Mouse (Mus musculus): Measurements from ENCODE around the gene AI481877. TPM values are rescaled to one million over a fixed set of nuclear protein-coding genes. Genes with fewer than 3 reads are reported as not detected.

Gene AI481877
- polyA plus RNA-seq, 1 experiment from 2014 or later: not detected

- no peak overlapping the region for H3K4me3 ChIP-seq (ENCODE audit: low read depth, low read length)
- H3K4me1 ChIP-seq (ENCODE audit: control insufficient read depth, insufficient read depth, low read length): no peaks in the 10 kb centered on the region
- DNase-seq (ENCODE audit: low spot score) (no peak), ATAC-seq (ENCODE audit: low read depth) (no peak)
- no peaks in the 10 kb centered on the region for H3K9me3 ChIP-seq (ENCODE audit: control insufficient read depth, low read length)
- 88% methylated on average over 4 of the region's 4 CpGs for WGBS
- H3K4me2 ChIP-seq (ENCODE audit: low read depth, low read length): no peak overlapping the region
- H3K27ac ChIP-seq (replicated peaks; ENCODE audit: low read depth, low read length): no peak overlapping the region
- no peaks in the 10 kb centered on the region for H3K27me3 ChIP-seq (replicated peaks; ENCODE audit: control insufficient read depth, insufficient read depth, low read length)
- no peak overlapping the region for H3K9ac ChIP-seq (ENCODE audit: low read depth, low read length)
- no peaks in the 10 kb centered on the region for H3K36me3 ChIP-seq (ENCODE audit: control insufficient read depth, insufficient read depth, low read length)
Observed at GRCm38 (mm10) chr4:59108721-59109120, 30.1 kb downstream of the AI481877 start.

GRCm38 (mm10) chr4:59107886-59108285 is 30.9 kb downstream of the AI481877 start:
- no peaks in the 10 kb centered on the region for H3K9me3 ChIP-seq (ENCODE audit: control insufficient read depth, low read length)
- DNase-seq (ENCODE audit: low spot score) (no peak), ATAC-seq (ENCODE audit: low read depth) (no peak)
- no peaks in the 10 kb centered on the region for H3K4me1 ChIP-seq (ENCODE audit: control insufficient read depth, insufficient read depth, low read length)
- no peak overlapping the region for H3K4me2 ChIP-seq (ENCODE audit: low read depth, low read length)
- 75% methylated on average over 2 of the region's 2 CpGs for WGBS
- no peak overlapping the region for H3K27ac ChIP-seq (replicated peaks; ENCODE audit: low read depth, low read length)
- no peaks in the 10 kb centered on the region for H3K36me3 ChIP-seq (ENCODE audit: control insufficient read depth, insufficient read depth, low read length)
- no peaks in the 10 kb centered on the region for H3K27me3 ChIP-seq (replicated peaks; ENCODE audit: control insufficient read depth, insufficient read depth, low read length)
- H3K9ac ChIP-seq (ENCODE audit: low read depth, low read length): no peak overlapping the region
- no peak overlapping the region for H3K4me3 ChIP-seq (ENCODE audit: low read depth, low read length)

- no peak overlapping the region for H3K4me3 ChIP-seq (ENCODE audit: low read depth, low read length)
- DNase-seq (ENCODE audit: low spot score) (no peak), ATAC-seq (ENCODE audit: low read depth) (no peak)
- H3K27me3 ChIP-seq (replicated peaks; ENCODE audit: control insufficient read depth, insufficient read depth, low read length): no peaks in the 10 kb centered on the region
- H3K36me3 ChIP-seq (ENCODE audit: control insufficient read depth, insufficient read depth, low read length): no peaks in the 10 kb centered on the region
- H3K9me3 ChIP-seq (ENCODE audit: control insufficient read depth, low read length): no peaks in the 10 kb centered on the region
- WGBS: 76% methylated on average over 5 of the region's 5 CpGs
- H3K9ac ChIP-seq (ENCODE audit: low read depth, low read length): no peak overlapping the region
- H3K4me1 ChIP-seq (ENCODE audit: control insufficient read depth, insufficient read depth, low read length): no peaks in the 10 kb centered on the region
- H3K27ac ChIP-seq (replicated peaks; ENCODE audit: low read depth, low read length): no peak overlapping the region
- H3K4me2 ChIP-seq (ENCODE audit: low read depth, low read length): no peak overlapping the region
Observed at GRCm38 (mm10) chr4:59106661-59107060, 32.1 kb downstream of the AI481877 start.

- 86% methylated on average over 2 of the region's 2 CpGs for WGBS
- no peaks in the 10 kb centered on the region for H3K4me1 ChIP-seq (ENCODE audit: control insufficient read depth, insufficient read depth, low read length)
- no peak overlapping the region for H3K9ac ChIP-seq (ENCODE audit: low read depth, low read length)
- no peaks in the 10 kb centered on the region for H3K9me3 ChIP-seq (ENCODE audit: control insufficient read depth, low read length)
- no peaks in the 10 kb centered on the region for H3K36me3 ChIP-seq (ENCODE audit: control insufficient read depth, insufficient read depth, low read length)
- no peak overlapping the region for H3K4me3 ChIP-seq (ENCODE audit: low read depth, low read length)
- H3K27ac ChIP-seq (replicated peaks; ENCODE audit: low read depth, low read length): no peak overlapping the region
- no peak for DNase-seq (ENCODE audit: low spot score)
- ATAC-seq (ENCODE audit: low read depth): no peak
- H3K4me2 ChIP-seq (ENCODE audit: low read depth, low read length): no peak overlapping the region
- H3K27me3 ChIP-seq (replicated peaks; ENCODE audit: control insufficient read depth, insufficient read depth, low read length): no peaks in the 10 kb centered on the region
Observed at GRCm38 (mm10) chr4:59104166-59104565, 34.6 kb downstream of the AI481877 start.

GRCm38 (mm10) chr4:59096393-59096792 is 42.4 kb downstream of the AI481877 start:
- H3K27me3 ChIP-seq (replicated peaks; ENCODE audit: control insufficient read depth, insufficient read depth, low read length): no peaks in the 10 kb centered on the region
- no peaks in the 10 kb centered on the region for H3K4me1 ChIP-seq (ENCODE audit: control insufficient read depth, insufficient read depth, low read length)
- DNase-seq (ENCODE audit: low spot score): peak; percentile 89
- H3K4me3 ChIP-seq (ENCODE audit: low read depth, low read length): no peak overlapping the region
- no peak overlapping the region for H3K4me2 ChIP-seq (ENCODE audit: low read depth, low read length)
- H3K27ac ChIP-seq (replicated peaks; ENCODE audit: low read depth, low read length): no peak overlapping the region
- no peaks in the 10 kb centered on the region for H3K36me3 ChIP-seq (ENCODE audit: control insufficient read depth, insufficient read depth, low read length)
- ATAC-seq (ENCODE audit: low read depth): peak; percentile 84
- no peaks in the 10 kb centered on the region for H3K9me3 ChIP-seq (ENCODE audit: control insufficient read depth, low read length)
- no peak overlapping the region for H3K9ac ChIP-seq (ENCODE audit: low read depth, low read length)

- whole genome bisulfite sequencing: 50% methylated on average over 1 of the region's 1 CpGs
- Histone ChIP-seq H3K4me2 (ENCODE audit: low read depth, low read length) (no peak overlapping the region), H3K27me3 (replicated peaks; ENCODE audit: control insufficient read depth, insufficient read depth, low read length) (no peaks in the 10 kb centered on the region), H3K4me1 (ENCODE audit: control insufficient read depth, insufficient read depth, low read length) (no peaks in the 10 kb centered on the region), H3K9me3 (ENCODE audit: control insufficient read depth, low read length) (no peaks in the 10 kb centered on the region), H3K36me3 (ENCODE audit: control insufficient read depth, insufficient read depth, low read length) (no peaks in the 10 kb centered on the region), H3K27ac (replicated peaks; ENCODE audit: low read depth, low read length) (no peak overlapping the region), H3K9ac (ENCODE audit: low read depth, low read length) (no peak overlapping the region), H3K4me3 (ENCODE audit: low read depth, low read length) (no peak overlapping the region)
- DNase-seq (ENCODE audit: low spot score): no peak
- ATAC-seq (ENCODE audit: low read depth): no peak
Observed at GRCm38 (mm10) chr4:59089391-59089790, 49.4 kb downstream of the AI481877 start.

- no peaks in the 10 kb centered on the region for H3K9me3 ChIP-seq (ENCODE audit: control insufficient read depth, low read length)
- H3K4me1 ChIP-seq (ENCODE audit: control insufficient read depth, insufficient read depth, low read length): no peaks in the 10 kb centered on the region
- no peak overlapping the region for H3K27ac ChIP-seq (replicated peaks; ENCODE audit: low read depth, low read length)
- no peak overlapping the region for H3K9ac ChIP-seq (ENCODE audit: low read depth, low read length)
- no peak overlapping the region for H3K4me2 ChIP-seq (ENCODE audit: low read depth, low read length)
- no peaks in the 10 kb centered on the region for H3K36me3 ChIP-seq (ENCODE audit: control insufficient read depth, insufficient read depth, low read length)
- H3K4me3 ChIP-seq (ENCODE audit: low read depth, low read length): no peak overlapping the region
- no peaks in the 10 kb centered on the region for H3K27me3 ChIP-seq (replicated peaks; ENCODE audit: control insufficient read depth, insufficient read depth, low read length)
- DNase-seq (ENCODE audit: low spot score) (no peak), ATAC-seq (ENCODE audit: low read depth) (no peak)
- 77% methylated on average over 2 of the region's 2 CpGs for WGBS
Observed at GRCm38 (mm10) chr4:59083430-59083829, 55.4 kb downstream of the AI481877 start.

GRCm38 (mm10) chr4:59069276-59069675 is 69.5 kb downstream of the AI481877 start:
- Histone ChIP-seq H3K4me1 (ENCODE audit: control insufficient read depth, insufficient read depth, low read length) (no peaks in the 10 kb centered on the region), H3K4me2 (ENCODE audit: low read depth, low read length) (no peak overlapping the region), H3K4me3 (ENCODE audit: low read depth, low read length) (no peak overlapping the region), H3K9ac (ENCODE audit: low read depth, low read length) (no peak overlapping the region), H3K27ac (replicated peaks; ENCODE audit: low read depth, low read length) (no peak overlapping the region), H3K36me3 (ENCODE audit: control insufficient read depth, insufficient read depth, low read length) (no peaks in the 10 kb centered on the region), H3K27me3 (replicated peaks; ENCODE audit: control insufficient read depth, insufficient read depth, low read length) (no peaks in the 10 kb centered on the region), H3K9me3 (ENCODE audit: control insufficient read depth, low read length) (0 out of 2 replicates have a peak, but pooled peaks cover 3% of the 10 kb centered on the region)
- ATAC-seq (ENCODE audit: low read depth) (no peak), DNase-seq (ENCODE audit: low spot score) (no peak)
- 49% methylated on average over 3 of the region's 3 CpGs for WGBS

GRCm38 (mm10) chr4:59062526-59062925 is 76.3 kb downstream of the AI481877 start:
- DNase-seq (ENCODE audit: low spot score) (no peak), ATAC-seq (ENCODE audit: low read depth) (no peak)
- Histone ChIP-seq H3K4me3 (ENCODE audit: low read depth, low read length) (no peak overlapping the region), H3K4me1 (ENCODE audit: control insufficient read depth, insufficient read depth, low read length) (no peaks in the 10 kb centered on the region), H3K9ac (ENCODE audit: low read depth, low read length) (no peak overlapping the region), H3K36me3 (ENCODE audit: control insufficient read depth, insufficient read depth, low read length) (no peaks in the 10 kb centered on the region), H3K4me2 (ENCODE audit: low read depth, low read length) (no peak overlapping the region), H3K27me3 (replicated peaks; ENCODE audit: control insufficient read depth, insufficient read depth, low read length) (no peaks in the 10 kb centered on the region), H3K9me3 (ENCODE audit: control insufficient read depth, low read length) (0 out of 2 replicates have a peak, but pooled peaks cover 3% of the 10 kb centered on the region), H3K27ac (replicated peaks; ENCODE audit: low read depth, low read length) (no peak overlapping the region)
- 71% methylated on average over 12 of the region's 12 CpGs for WGBS
